18 mouse cellular contexts compared by ENCODE assay signal in genomic region chr2:105383063-105383462, GRCm38 (mm10).
"Had no signal": no experiment of that assay in that cellular context is flagged by ENCODE, and none has a peak within 500 bp of the region (broad histone marks: within the 10 kb centered on the region; RNA-seq: fewer than 3 reads in every experiment).

No protein-coding gene starts in this region.

- H3K36me3 ChIP-seq: midbrain, embryonic 15.5 days had no signal

- H3K27me3 ChIP-seq: intestine, embryonic 15.5 days; kidney, embryonic 15.5 days; megakaryocyte, embryonic 14.5 days; midbrain, embryonic 15.5 days had no signal

- H3K27ac ChIP-seq: intestine, embryonic 15.5 days; kidney, embryonic 15.5 days; liver, embryonic 14.5 days; macrophage; midbrain, embryonic 10.5 days; midbrain, embryonic 15.5 days; stomach, postnatal 0 days had no signal

- H3K9me3 ChIP-seq: intestine, embryonic 15.5 days; kidney, embryonic 15.5 days; midbrain, embryonic 10.5 days; midbrain, embryonic 15.5 days had no signal

- H3K9ac ChIP-seq: intestine, embryonic 15.5 days; kidney, embryonic 15.5 days; liver, embryonic 14.5 days; liver, postnatal 0 days; lung, embryonic 14.5 days; midbrain, embryonic 15.5 days had no signal

- DNase-seq: kidney, adult 11 months; kidney, adult 8-10 months; kidney, postnatal 10 days; kidney, postnatal 36 days; layer of hippocampus, postnatal 36 days; liver, postnatal 0 days; lung, embryonic 14.5 days; thymus, postnatal 25 days had no signal

- ATAC-seq: intestine, embryonic 15.5 days; liver, postnatal 0 days; lung, postnatal 0 days; midbrain, embryonic 15.5 days had no signal

- H3K4me2 ChIP-seq: intestine, embryonic 15.5 days; kidney, embryonic 15.5 days; liver, embryonic 11.5 days; lung, embryonic 14.5 days; midbrain, embryonic 15.5 days had no signal

- H3K4me1 ChIP-seq: intestine, embryonic 15.5 days; kidney, embryonic 15.5 days; midbrain, embryonic 10.5 days; midbrain, embryonic 15.5 days had no signal

- H3K4me3 ChIP-seq: intestine, embryonic 15.5 days; kidney, embryonic 15.5 days; megakaryocyte, embryonic 14.5 days; midbrain, embryonic 10.5 days; midbrain, embryonic 15.5 days had no signal
